Mouse (Mus musculus) lung, adult 18-20 months (tissue): ENCODE measurements around the gene Asic2.

Experiments
- DNase-seq, 2 experiments: peaks; one replicate each; pipeline ENCODE4 v3.0.0; 2022; ENCODE audit warnings: mixed read lengths in 2 of 2

Asic2 gene

GRCm38 (mm10) chr11:81079237-81079636, 889.0 kb downstream of the Asic2 start:
- DNase-seq = no peak

GRCm38 (mm10) chr11:81071836-81072235, 896.4 kb downstream of the Asic2 start:
- DNase-seq = no peak

- no peak for DNase-seq
Measured at GRCm38 (mm10) chr11:81065386-81065785, 902.9 kb downstream of the Asic2 start.

GRCm38 (mm10) chr11:81064006-81064405, 904.3 kb downstream of the Asic2 start:
- DNase-seq = no peak

- DNase-seq = no peak
Measured at GRCm38 (mm10) chr11:81060077-81060476, 908.2 kb downstream of the Asic2 start.

- DNase-seq = no peak
Measured at GRCm38 (mm10) chr11:81059546-81059945, 908.7 kb downstream of the Asic2 start.

- no peak for DNase-seq
Measured at GRCm38 (mm10) chr11:81057506-81057905, 910.8 kb downstream of the Asic2 start.

- DNase-seq = no peak
Measured at GRCm38 (mm10) chr11:81056776-81057175, 911.5 kb downstream of the Asic2 start.

GRCm38 (mm10) chr11:81055446-81056145, 912.7 kb downstream of the Asic2 start:
- no peak for DNase-seq

GRCm38 (mm10) chr11:81053826-81054225, 914.4 kb downstream of the Asic2 start:
- no peak for DNase-seq

GRCm38 (mm10) chr11:81041671-81042070, 926.6 kb downstream of the Asic2 start:
- no peak for DNase-seq

GRCm38 (mm10) chr11:81039976-81040375, 928.3 kb downstream of the Asic2 start:
- no peak for DNase-seq

GRCm38 (mm10) chr11:81032151-81032550, 936.1 kb downstream of the Asic2 start:
- DNase-seq = no peak

GRCm38 (mm10) chr11:81014776-81015175, 953.5 kb downstream of the Asic2 start:
- no peak for DNase-seq

- DNase-seq = no peak
Measured at GRCm38 (mm10) chr11:81013501-81013900, 954.8 kb downstream of the Asic2 start.

GRCm38 (mm10) chr11:81010766-81011165, 957.5 kb downstream of the Asic2 start:
- no peak for DNase-seq

- no peak for DNase-seq
Measured at GRCm38 (mm10) chr11:81009366-81009765, 958.9 kb downstream of the Asic2 start.

GRCm38 (mm10) chr11:81005831-81006230, 962.4 kb downstream of the Asic2 start:
- no peak for DNase-seq

GRCm38 (mm10) chr11:81002769-81003430, 965.4 kb downstream of the Asic2 start:
- DNase-seq = no peak

- DNase-seq = no peak
Measured at GRCm38 (mm10) chr11:80995621-80996020, 972.6 kb downstream of the Asic2 start.

- DNase-seq = no peak
Measured at GRCm38 (mm10) chr11:80983530-80983929, 984.7 kb downstream of the Asic2 start.

- DNase-seq = peak; percentile 9 to 16
Measured at GRCm38 (mm10) chr11:80976239-80976855, 991.9 kb downstream of the Asic2 start.

GRCm38 (mm10) chr11:80974616-80975015, 993.6 kb downstream of the Asic2 start:
- DNase-seq = peak in 1 of 2 experiments; percentile 20

- DNase-seq = peak; percentile 36 to 40
Measured at GRCm38 (mm10) chr11:80973976-80974375, 994.3 kb downstream of the Asic2 start.
